Mouse (Mus musculus): ENCODE measurements at regions not wholly inside any gene's neighbourhood (a gene's known extent, or its start where the extent isn't known, plus 50 kb on each side); places are given as distances from the start of the nearest gene placed in this dataset.
"Not testable (repeated sequence)": the region's sequence is repeated elsewhere in the genome, so short reads cannot be mapped to it uniquely, and the experiment has no call there.

- no peak for DNase-seq (ENCODE audit: low spot score in 2 of 2)
Measured at GRCm38 (mm10) chr10:117499864-117500453, 120.1 kb upstream of the Cpsf6 start.

GRCm38 (mm10) chr10:117499177-117499863 is 119.5 kb upstream of the Cpsf6 start:
- DNase-seq (ENCODE audit: low spot score in 2 of 2), result no peak

- DNase-seq (ENCODE audit: low spot score in 2 of 2), result no peak
Measured at GRCm38 (mm10) chr10:117498497-117498896, 118.7 kb upstream of the Cpsf6 start.

GRCm38 (mm10) chr10:117497565-117498256 is 117.9 kb upstream of the Cpsf6 start:
- DNase-seq (ENCODE audit: low spot score in 2 of 2), result no peak

GRCm38 (mm10) chr10:117497082-117497481 is 117.3 kb upstream of the Cpsf6 start:
- DNase-seq (ENCODE audit: low spot score in 2 of 2), result not testable (repeated sequence)

GRCm38 (mm10) chr10:117496064-117497011 is 116.5 kb upstream of the Cpsf6 start:
- no peak for DNase-seq (ENCODE audit: low spot score in 2 of 2)

GRCm38 (mm10) chr10:117494171-117494701 is 114.4 kb upstream of the Cpsf6 start:
- no peak for DNase-seq (ENCODE audit: low spot score in 2 of 2)

- no peak for DNase-seq (ENCODE audit: low spot score in 2 of 2)
Measured at GRCm38 (mm10) chr10:117493824-117494121, 114.0 kb upstream of the Cpsf6 start.

- DNase-seq (ENCODE audit: low spot score in 2 of 2), result no peak
Measured at GRCm38 (mm10) chr10:117493091-117493823, 113.4 kb upstream of the Cpsf6 start.

- no peak for DNase-seq (ENCODE audit: low spot score in 2 of 2)
Measured at GRCm38 (mm10) chr10:117492391-117492990, 112.7 kb upstream of the Cpsf6 start.

GRCm38 (mm10) chr10:117491711-117492110 is 111.9 kb upstream of the Cpsf6 start:
- DNase-seq (ENCODE audit: low spot score in 2 of 2), result no peak

- no peak for DNase-seq (ENCODE audit: low spot score in 2 of 2)
Measured at GRCm38 (mm10) chr10:117490851-117491595, 111.2 kb upstream of the Cpsf6 start.

- no peak for DNase-seq (ENCODE audit: low spot score in 2 of 2)
Measured at GRCm38 (mm10) chr10:117483091-117483600, 103.3 kb upstream of the Cpsf6 start.

GRCm38 (mm10) chr10:117482361-117482760 is 102.5 kb upstream of the Cpsf6 start:
- DNase-seq (ENCODE audit: low spot score in 2 of 2), result no peak

- no peak for DNase-seq (ENCODE audit: low spot score in 2 of 2)
Measured at GRCm38 (mm10) chr10:117481341-117481990, 101.7 kb upstream of the Cpsf6 start.

- DNase-seq (ENCODE audit: low spot score in 2 of 2), result no peak
Measured at GRCm38 (mm10) chr10:117480456-117480850, 100.6 kb upstream of the Cpsf6 start.

GRCm38 (mm10) chr10:117479721-117480455 is 100.1 kb upstream of the Cpsf6 start:
- DNase-seq (ENCODE audit: low spot score in 2 of 2), result no peak

GRCm38 (mm10) chr10:117478931-117479280 is 99.1 kb upstream of the Cpsf6 start:
- DNase-seq (ENCODE audit: low spot score in 2 of 2), result no peak

Measured in frontal cortex, postnatal 10 days (tissue).